Comparison of ENCODE assay signal across 10 mouse cellular contexts in the genomic region with DNA sequence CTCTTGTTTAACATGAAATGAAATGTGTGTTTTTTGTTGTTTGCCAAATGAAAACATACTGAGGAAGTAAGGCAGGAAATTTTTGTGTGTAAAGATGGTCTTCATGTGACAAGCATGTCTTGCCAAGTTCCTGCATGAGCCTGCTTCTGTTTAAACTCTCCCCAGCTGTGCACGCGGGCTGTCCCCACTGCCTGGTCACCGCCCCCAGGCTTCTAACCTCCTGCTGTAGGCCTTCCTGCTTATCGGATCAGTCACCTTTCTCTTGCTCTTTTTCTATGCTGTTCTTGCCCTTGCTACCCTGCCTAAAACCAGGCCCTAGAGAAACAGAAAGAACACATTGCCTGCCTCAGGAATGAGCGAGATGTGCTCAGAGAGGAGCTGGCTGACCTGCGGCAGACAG. TPM values are rescaled to one million over a fixed set of nuclear protein-coding genes. Genes with fewer than 3 reads are reported as not detected.
DNase-seq lines count a peak whose midpoint lies in the region; TF ChIP-seq lines count a peak whose summit lies in the region.
"Had no signal": no experiment of that assay in that cellular context is flagged by ENCODE, and none has a peak within 500 bp of the region (broad histone marks: within the 10 kb centered on the region; RNA-seq: fewer than 3 reads in every experiment).

No protein-coding gene starts in this region.

- TF ChIP-seq CTCF in bone marrow macrophage, adult 2 months (IDR thresholded peaks at IDR 0.05; ENCODE audit: low read depth, low read length): no peak

- no peak for TF ChIP-seq POLR2A in bone marrow macrophage, adult 2 months (IDR thresholded peaks at IDR 0.05; ENCODE audit: borderline replicate concordance, low read depth, low read length)

- H3K4me3 ChIP-seq in bone marrow macrophage, adult 2 months (ENCODE audit: insufficient read depth, low read length): peak overlapping the region; percentile 29
- H3K4me3 ChIP-seq: intestine, embryonic 15.5 days; megakaryocyte, embryonic 14.5 days had no signal

- intact Hi-C loops in heart, postnatal 10 days (cut with DNase I): loop anchor here (5.0 kb wide), 1 partner anchor 121 kb away; no protein-coding TSS in a partner anchor

- peak overlapping the region; percentile 83 for H3K27ac ChIP-seq in bone marrow macrophage, adult 2 months (ENCODE audit: insufficient read depth, low read depth, low read length)
- H3K27ac ChIP-seq: intestine, embryonic 15.5 days had no signal

- H3K4me1 ChIP-seq in bone marrow macrophage, adult 2 months (ENCODE audit: control insufficient read depth, insufficient read depth, low read length): peaks cover 34% of the 10 kb centered on the region
- H3K4me1 ChIP-seq: intestine, embryonic 15.5 days had no signal

- peak; percentile 13 to 15 for DNase-seq in kidney, adult 8-10 months
- no peak for DNase-seq in kidney, adult 11 months
- DNase-seq in heart, postnatal 10 days: peak; percentile 43 to 56
- peak; percentile 31 for DNase-seq in lung, postnatal 14 days
- DNase-seq in cerebellum, postnatal 25 days: no peak
- DNase-seq in gastrocnemius, postnatal 10 days: no peak
- no peak for DNase-seq in left cerebral cortex, adult 9 months (ENCODE audit: low spot score in 2 of 2)

RNA-seq across cellular contexts. Expression of a gene that starts 58.1 kb away (rescaled TPM):
- 14.8 and 20.1 TPM in 2 replicates for polyA plus RNA-seq in bone marrow macrophage, adult 2 months (2012; ENCODE audit: insufficient read depth, insufficient read length, missing spikeins)
- total RNA-seq in heart, postnatal 10 days (2021): 10 to 100 TPM; 15.2 to 17.2 TPM
- 10 to 100 TPM; 11.1 to 17.8 TPM for total RNA-seq in gastrocnemius, postnatal 10 days (2021)

RNA-seq across cellular contexts. Expression of a gene that starts 58.2 kb away (rescaled TPM):
- 10.3 and 12.0 TPM in 2 replicates for polyA plus RNA-seq in bone marrow macrophage, adult 2 months (2012; ENCODE audit: insufficient read depth, insufficient read length, missing spikeins)
- total RNA-seq in heart, postnatal 10 days (2021): 10 to 100 TPM; 31.1 to 34.0 TPM
- total RNA-seq in gastrocnemius, postnatal 10 days (2021): 10 to 100 TPM; 26.8 to 29.9 TPM

Comparison
In these comparisons a context has a peak if more than half of its experiments do, and no peak if none do; other contexts are left out.
1. DNase-seq: peak in kidney, adult 8-10 months (2 of 2), heart, postnatal 10 days (2 of 2) and lung, postnatal 14 days (single experiment); none in kidney, adult 11 months (single experiment), cerebellum, postnatal 25 days (0 of 2), gastrocnemius, postnatal 10 days (single experiment) and left cerebral cortex, adult 9 months (0 of 2).